Mouse (Mus musculus) kidney, adult 2 months (tissue): ENCODE measurements at regions not wholly inside any gene's neighbourhood (a gene's known extent, or its start where the extent isn't known, plus 50 kb on each side); places are given as distances from the start of the nearest gene placed in this dataset.

ENCODE experiments used
- CTCF ChIP-seq: fragments of 200-500 bp; conservative IDR thresholded peaks from 2 replicates; pipeline ENCODE4 v1.5.1; 2011; ENCODE audit warnings: low read depth, mild to moderate bottlenecking, control low read depth, low read length, moderate library complexity, mixed read lengths; ENCODE audit not compliant: insufficient read depth, insufficient read length
- POLR2A ChIP-seq: fragments of 200-500 bp; IDR thresholded peaks from one replicate; pipeline ENCODE4 v1.6.1; 2011; ENCODE audit warnings: low read depth, low read length, control low read depth

DNA sequence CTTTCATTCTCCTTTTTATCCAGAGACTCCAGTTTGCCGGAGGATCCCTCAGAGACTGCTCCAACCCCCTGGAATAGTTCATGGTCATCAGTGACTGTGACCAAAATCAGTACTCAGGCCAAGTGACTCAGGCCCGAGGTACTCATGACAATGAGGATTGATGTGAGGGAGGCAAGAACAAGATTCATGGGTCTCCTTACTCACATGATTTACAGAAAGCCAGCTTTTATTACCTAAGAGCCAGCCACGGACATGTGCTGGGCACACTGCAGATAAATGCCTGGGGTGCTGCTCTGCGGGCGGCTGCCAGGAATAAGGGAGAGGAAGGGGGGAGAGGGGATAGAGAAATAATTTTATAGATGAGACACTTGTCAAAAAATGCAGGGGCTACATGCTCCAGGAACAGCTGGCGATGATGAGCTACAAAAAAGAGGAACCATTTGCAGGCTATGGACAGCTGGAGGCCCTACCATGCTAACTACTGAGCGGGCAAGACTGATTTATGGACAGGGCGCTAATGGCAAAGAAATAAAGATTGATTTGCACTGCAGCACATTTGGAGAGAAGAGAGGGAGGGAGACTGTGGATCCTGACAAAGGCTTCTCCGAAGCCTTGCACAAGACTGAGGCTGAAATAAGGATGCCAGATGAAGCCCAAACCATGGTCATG is 289.8 kb downstream of the Cmpk2 start:
- TF ChIP-seq POLR2A (no peak), CTCF (no peak)
